Mouse (Mus musculus) C2C12 (cell line): ENCODE results near the gene Mrvi1.

Experiments used
- CEBPB ChIP-seq: IDR thresholded peaks from one replicate; pipeline ENCODE4 v1.6.1; 2011; ENCODE audit warnings: low read depth, mild to moderate bottlenecking, control low read depth, moderate library complexity
- CTCF ChIP-seq: IDR thresholded peaks from one replicate; pipeline ENCODE4 v1.5.1; 2011; ENCODE audit not compliant: control insufficient read depth, insufficient read depth, insufficient read length
- FOSL1 ChIP-seq: IDR thresholded peaks from one replicate; pipeline ENCODE4 v1.8.0; 2011; ENCODE audit warnings: mild to moderate bottlenecking, low read length; ENCODE audit not compliant: poor library complexity, insufficient read depth, severe bottlenecking
- MAX ChIP-seq: IDR thresholded peaks from one replicate; pipeline ENCODE4 v1.6.1; 2011; ENCODE audit warnings: mild to moderate bottlenecking, control low read depth
- MYOD1 ChIP-seq: IDR thresholded peaks from one replicate; pipeline ENCODE4 v1.6.1; 2011; ENCODE audit warnings: low read depth; ENCODE audit not compliant: control insufficient read depth, insufficient read length
- MYOG ChIP-seq: IDR thresholded peaks from one replicate; pipeline ENCODE4 v1.6.1; 2011; ENCODE audit not compliant: control insufficient read depth, insufficient read length; ENCODE audit errors: extremely low read depth
- USF1 ChIP-seq: IDR thresholded peaks from one replicate; pipeline ENCODE4 v1.6.1; 2011; ENCODE audit warnings: low read depth, mild to moderate bottlenecking, control low read depth, moderate library complexity

DNA sequence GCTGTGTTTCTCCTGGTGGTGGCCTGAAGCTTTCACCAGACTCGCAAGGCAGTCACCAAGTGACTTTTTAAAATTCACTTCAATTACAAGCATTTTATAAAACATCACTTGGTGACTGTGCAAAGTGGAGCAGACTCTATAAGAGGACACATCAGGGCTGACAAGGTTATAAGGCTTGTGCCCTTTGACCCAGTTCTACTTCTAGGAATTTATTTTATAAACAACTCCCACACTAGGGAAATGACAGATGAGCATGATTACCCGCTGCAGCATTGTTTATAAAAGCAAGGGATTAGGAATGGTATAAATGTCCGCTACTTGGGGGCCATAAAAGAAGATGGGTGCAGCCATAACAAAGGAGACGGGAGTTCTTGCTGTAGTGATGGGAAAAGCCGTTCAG, 1.4 kb upstream of the Mrvi1 start:
- TF ChIP-seq CTCF (no peak), MAX (no peak), CEBPB (no peak), USF1 (no peak), MYOD1 (no peak), MYOG (no peak), FOSL1 (no peak)
